Mouse (Mus musculus) hindbrain, postnatal 0 days (tissue): ENCODE data around the gene Eno2. TPM values are rescaled to one million over a fixed set of nuclear protein-coding genes. Genes with fewer than 3 reads are reported as not detected.

Source experiments
- ATAC-seq: fragments of 200-750 bp; cut with Nextera tagmentation; 2 replicates; pipeline ENCODE4 v1.8.0; 2017; ENCODE audit warnings: mild to moderate bottlenecking, moderate TSS enrichment, moderate library complexity
- DNase-seq: peaks from one replicate; pipeline ENCODE4 v3.0.0-alpha.2; 2015; ENCODE audit warnings: low spot score
- H3K27ac ChIP-seq: fragments of 300-500 bp; sonication (generic); 2 replicates; pipeline ENCODE4 v1.5.1; 2014; ENCODE audit warnings: mild to moderate bottlenecking
- H3K27me3 ChIP-seq: fragments of 300-500 bp; sonication (generic); 2 replicates; pipeline ENCODE4 v1.6.1; 2014; ENCODE audit warnings: low read length, mixed read lengths; ENCODE audit not compliant: insufficient read depth
- H3K36me3 ChIP-seq: fragments of 300-500 bp; sonication (generic); 2 replicates; pipeline ENCODE4 v1.6.1; 2014; ENCODE audit warnings: low read length, mixed read lengths; ENCODE audit not compliant: insufficient read depth
- H3K4me1 ChIP-seq: fragments of 300-500 bp; sonication (generic); 2 replicates; pipeline ENCODE4 v1.6.1; 2014; ENCODE audit warnings: antibody characterized with exemption, low read length, mixed read lengths; ENCODE audit not compliant: insufficient read depth
- H3K4me2 ChIP-seq: fragments of 300-500 bp; sonication (generic); 2 replicates; pipeline ENCODE4 v1.6.1; 2014; ENCODE audit warnings: low read depth, mild to moderate bottlenecking, low read length, moderate library complexity, mixed read lengths
- H3K4me3 ChIP-seq: fragments of 300-500 bp; sonication (generic); 2 replicates; pipeline ENCODE4 v1.5.1; 2014; ENCODE audit warnings: low read length
- H3K9ac ChIP-seq: fragments of 300-500 bp; sonication (generic); replicated peaks from 2 replicates; pipeline ENCODE4 v1.6.1; 2014; ENCODE audit warnings: mild to moderate bottlenecking, low read length, moderate library complexity, mixed read lengths
- H3K9me3 ChIP-seq: fragments of 300-500 bp; sonication (generic); 2 replicates; pipeline ENCODE4 v1.6.1; 2016; ENCODE audit warnings: low read length, mixed read lengths
- CTCF ChIP-seq: IDR thresholded peaks from 2 replicates; pipeline ENCODE4 v1.5.1; 2016; ENCODE audit warnings: antibody characterized with exemption, control low read depth, low read depth
- WGBS: fragments of 180-500 bp; shearing (Covaris S2); extraction: QIAGEN DNeasy Blood & Tissue Kit; methylation state at CpG from one replicate; pipeline ENCODE4 v1.1.7; 2014; 5-methylcytosine and 5-hydroxymethylcytosine counted together
- polyA plus RNA-seq: library from polyadenylated mRNA; unstranded; fragments of >200 nt; fragmentation: Nextera tagmentation; extraction: Ambion mirVana; gene quantifications from 2 replicates; pipeline ENCODE4 v1.2.1, GENCODE M21; 2015
- total RNA-seq: library from RNA; depleted of rRNA; stranded (reverse); fragments of >200 nt; gene quantifications from 2 replicates; pipeline ENCODE4 v1.2.3, GENCODE M21; 2014

Eno2 gene
- total and polyA plus RNA-seq, 2 experiments from 2014 or later: 213 to 357 TPM

DNA sequence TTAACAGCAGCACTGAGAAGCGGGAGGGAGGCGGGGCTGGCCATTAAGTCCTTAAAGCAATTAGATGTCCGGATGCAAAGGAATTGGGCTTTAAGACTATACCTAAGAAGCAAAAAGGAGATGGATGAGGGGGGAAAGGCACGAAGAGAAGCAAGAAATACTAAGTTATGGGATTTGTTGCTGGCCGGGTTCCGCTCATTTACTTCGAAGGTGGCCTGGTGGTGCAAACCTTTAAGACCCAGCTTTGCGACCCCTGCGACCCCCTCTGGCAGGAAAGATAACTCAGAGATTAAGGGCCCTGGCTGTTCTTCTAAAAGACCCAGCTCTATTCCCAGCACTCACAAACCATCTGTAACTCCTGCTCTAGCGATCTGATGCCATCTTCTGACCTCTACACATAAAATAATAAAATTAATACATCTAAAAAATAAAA, 10.5 kb upstream of the Eno2 start:
- Histone ChIP-seq H3K4me1 (0 out of 2 replicates have a peak, but pooled peaks cover 9% of the 10 kb centered on the region), H3K9ac (peak overlapping the region; percentile 37; the same call in 1 of the 2 replicates), H3K9me3 (no peaks in the 10 kb centered on the region), H3K4me2 (peak overlapping the region; percentile 76), H3K27ac (no peak overlapping the region), H3K27me3 (no peaks in the 10 kb centered on the region), H3K4me3 (peak overlapping the region; percentile 31), H3K36me3 (no peaks in the 10 kb centered on the region)
- 5% methylated on average over 10 of the region's 10 CpGs for WGBS
- TF ChIP-seq CTCF: peak; percentile 44
- ATAC-seq (peak; percentile 31; the same call in 1 of the 2 replicates), DNase-seq (no peak)

DNA sequence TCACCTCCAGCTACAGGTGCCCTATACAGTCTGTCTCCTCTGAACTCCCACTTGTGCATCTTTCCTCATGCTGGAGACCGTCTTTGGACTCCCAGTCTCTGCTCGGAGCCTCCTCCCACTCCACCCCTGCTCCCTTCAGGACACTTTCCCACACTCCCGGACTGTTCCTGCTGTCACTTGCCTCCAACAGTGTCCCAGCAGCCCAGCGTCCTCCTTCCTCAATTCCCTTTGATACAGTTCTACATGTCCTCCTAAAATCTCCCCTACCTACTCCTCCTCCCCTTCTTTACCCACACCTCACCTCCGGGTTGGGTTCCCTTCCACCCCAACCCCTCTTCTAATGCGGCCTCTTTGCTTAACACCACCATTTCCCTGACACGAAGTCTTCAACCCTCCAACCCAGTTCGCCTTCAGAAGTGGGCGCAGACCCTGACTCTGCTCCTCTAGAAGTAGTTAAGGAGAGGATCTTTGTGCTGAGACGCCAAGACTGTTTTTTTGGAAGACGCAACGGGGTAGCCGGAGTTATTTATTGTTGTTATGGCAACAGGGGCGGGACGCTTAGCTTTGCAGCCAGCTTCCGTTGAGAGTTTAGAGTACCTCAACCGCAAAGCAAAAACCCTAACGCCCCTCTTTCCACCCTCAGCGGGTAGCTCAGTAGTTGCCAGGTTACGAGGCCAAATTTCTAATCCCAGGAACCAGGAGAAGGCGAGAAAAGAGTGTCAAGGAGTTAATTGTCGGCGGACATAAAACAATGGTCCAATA, 9.9 kb upstream of the Eno2 start, which contains the start of gene Lrrc23:
Gene Lrrc23 (minus strand): TSS at position 506 of the 762 bp plus-strand sequence.
- DNase-seq (peak; percentile 82), ATAC-seq (peak; percentile 82)
- H3K4me1 ChIP-seq: 0 out of 2 replicates have a peak, but pooled peaks cover 9% of the 10 kb centered on the region
- H3K9me3 ChIP-seq: no peaks in the 10 kb centered on the region
- H3K36me3 ChIP-seq: no peaks in the 10 kb centered on the region
- H3K9ac ChIP-seq: peak within 1 kb of the TSS; percentile 37; the same call in 1 of the 2 replicates
- H3K27me3 ChIP-seq: no peaks in the 10 kb centered on the region
- 1% methylated on average over 23 of the region's 23 CpGs for WGBS
- peak within 1 kb of the TSS; percentile 76 for H3K4me2 ChIP-seq
- TF ChIP-seq CTCF: no peak
- peak within 1 kb of the TSS; percentile 41; the same call in 1 of the 2 replicates for H3K27ac ChIP-seq
- H3K4me3 ChIP-seq: peak within 1 kb of the TSS; percentile 31

DNA sequence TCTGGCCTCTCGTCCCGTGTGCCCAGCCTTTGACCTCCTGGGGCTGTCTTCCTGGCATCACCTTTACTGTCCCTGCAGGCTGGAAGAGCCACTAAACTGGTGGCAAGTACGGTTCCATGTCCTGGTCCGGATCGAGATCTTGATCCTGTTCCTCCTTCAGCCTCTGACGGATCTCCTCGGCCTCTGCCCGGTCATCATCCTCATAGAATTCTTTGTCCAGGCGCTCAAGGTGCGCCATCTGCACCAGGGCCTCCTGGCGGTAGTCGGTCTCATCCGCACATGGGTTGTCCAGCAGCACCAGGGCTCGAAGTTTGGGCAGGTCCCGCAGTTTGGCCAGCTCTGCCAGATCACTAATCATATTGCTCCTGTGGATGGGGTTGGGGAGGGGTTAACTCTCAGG, 1.0 kb upstream of the Eno2 start:
- peak overlapping the region; percentile 74; the same call in 1 of the 2 replicates for H3K9ac ChIP-seq
- WGBS: 88% methylated on average over 15 of the region's 15 CpGs

GRCm38 (mm10) chr6:124770013-124770412, 540 bp upstream of the Eno2 start:
- Histone ChIP-seq H3K4me1 (peaks cover 19% of the 10 kb centered on the region), H3K4me3 (peak overlapping the region; percentile 59), H3K36me3 (no peaks in the 10 kb centered on the region), H3K27me3 (no peaks in the 10 kb centered on the region), H3K4me2 (peak overlapping the region; percentile 75), H3K27ac (peak overlapping the region; percentile 78; the same call in 1 of the 2 replicates), H3K9me3 (no peaks in the 10 kb centered on the region), H3K9ac (peak overlapping the region; percentile 74)
- WGBS: 57% methylated on average over 7 of the region's 7 CpGs
- ATAC-seq: no peak
- TF ChIP-seq CTCF: no peak
- no peak for DNase-seq

More for the DNA sequence above, 1.0 kb upstream of the Eno2 start:
- Histone ChIP-seq H3K27ac (no peak overlapping the region), H3K36me3 (no peaks in the 10 kb centered on the region), H3K4me2 (peak overlapping the region; percentile 75; the same call in 1 of the 2 replicates), H3K4me3 (no peak overlapping the region), H3K27me3 (no peaks in the 10 kb centered on the region), H3K4me1 (peaks cover 19% of the 10 kb centered on the region), H3K9me3 (no peaks in the 10 kb centered on the region)
- DNase-seq: no peak
- TF ChIP-seq CTCF: no peak
- no peak for ATAC-seq

DNA sequence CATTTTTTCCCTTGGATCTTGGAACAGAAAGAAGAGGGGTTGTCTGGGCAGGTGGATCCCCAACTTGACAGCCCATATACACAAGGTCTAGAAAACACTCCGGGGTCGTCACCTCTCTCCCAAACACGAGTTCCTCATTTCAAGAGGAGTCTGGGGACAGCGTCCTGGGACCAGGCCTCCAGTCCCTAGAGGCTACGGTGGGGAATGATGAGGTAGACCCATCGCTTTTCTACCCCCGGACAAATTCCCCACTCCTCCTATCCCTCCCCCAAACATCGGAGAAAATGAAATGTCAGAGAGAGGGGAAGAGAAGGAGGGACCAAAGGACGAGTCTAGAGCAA, 799 bp downstream of the Eno2 start:
- H3K36me3 ChIP-seq: no peaks in the 10 kb centered on the region
- TF ChIP-seq CTCF: no peak
- no peaks in the 10 kb centered on the region for H3K27me3 ChIP-seq
- H3K4me3 ChIP-seq: peak overlapping the region; percentile 59
- peak overlapping the region; percentile 75 for H3K4me2 ChIP-seq
- ATAC-seq (peak; percentile 13), DNase-seq (no peak)
- peak overlapping the region; percentile 74 for H3K9ac ChIP-seq
- WGBS: 5% methylated on average over 9 of the region's 9 CpGs
- H3K27ac ChIP-seq: peak overlapping the region; percentile 78
- peaks cover 19% of the 10 kb centered on the region for H3K4me1 ChIP-seq
- H3K9me3 ChIP-seq: no peaks in the 10 kb centered on the region

DNA sequence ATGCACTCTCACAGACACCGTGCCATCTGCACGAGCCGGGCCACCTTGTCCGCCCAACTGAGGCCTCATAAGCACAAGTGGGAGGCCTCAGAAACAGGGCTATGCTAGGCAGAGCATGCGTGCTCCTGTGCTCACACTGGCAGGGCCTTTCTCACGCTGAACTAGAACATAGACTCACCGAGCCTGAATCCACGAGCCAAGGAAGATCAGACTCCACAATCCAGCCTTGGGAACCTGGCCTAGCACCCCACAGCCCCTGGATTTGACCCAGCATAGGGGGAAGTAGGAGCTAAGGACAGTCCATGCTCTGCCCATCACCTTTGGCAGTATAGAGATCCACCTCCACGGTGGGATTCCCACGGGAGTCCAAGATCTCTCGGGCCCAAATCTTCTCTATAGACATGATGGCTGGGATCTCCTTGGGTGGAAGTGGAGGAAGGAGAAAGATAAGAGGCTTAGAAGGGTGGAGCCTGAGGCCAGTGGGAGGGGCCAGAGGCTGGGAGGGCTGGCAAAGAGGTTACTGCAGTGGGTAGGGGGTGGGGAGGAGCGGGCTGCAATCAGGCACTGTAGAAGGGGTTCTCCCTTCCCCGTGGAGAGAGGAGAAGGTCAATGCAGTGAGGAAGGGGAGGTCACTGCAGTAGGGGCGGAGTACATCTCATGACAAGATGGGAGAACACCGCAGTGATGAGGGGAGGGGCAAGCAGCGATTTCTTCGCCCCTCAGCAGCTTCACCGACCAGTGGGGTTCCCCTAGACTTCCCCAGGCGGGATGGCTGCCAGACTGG, 1.4 kb downstream of the Eno2 start:
- Histone ChIP-seq H3K27me3 (no peaks in the 10 kb centered on the region), H3K9ac (peak overlapping the region; percentile 74), H3K4me1 (peaks cover 19% of the 10 kb centered on the region), H3K4me2 (peak overlapping the region; percentile 75), H3K36me3 (no peaks in the 10 kb centered on the region), H3K4me3 (peak overlapping the region; percentile 59), H3K27ac (peak overlapping the region; percentile 78), H3K9me3 (no peaks in the 10 kb centered on the region)
- 17% methylated on average over 19 of the region's 19 CpGs for WGBS
- ATAC-seq (peak; percentile 59), DNase-seq (peak; percentile 46)
- TF ChIP-seq CTCF: no peak
